In the genomic region with DNA sequence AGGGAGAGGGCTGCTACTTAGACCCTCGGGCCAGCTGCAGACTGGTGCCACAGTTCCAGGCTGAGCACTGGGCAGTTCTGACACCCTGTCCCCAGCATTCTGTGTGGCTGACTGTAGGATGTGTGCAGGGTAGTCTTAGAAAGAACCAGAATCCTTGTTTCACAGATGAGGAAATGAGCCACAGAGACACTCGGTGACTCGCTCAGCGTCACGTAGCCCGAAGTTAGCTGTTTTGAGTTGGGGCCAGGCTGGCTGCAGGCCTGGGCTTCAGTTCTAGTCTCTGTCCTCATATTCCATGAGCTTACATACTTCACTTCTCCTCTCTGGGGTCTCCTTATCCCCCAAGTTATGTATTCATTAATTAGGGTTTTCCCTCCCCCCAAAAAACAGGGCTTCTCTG, we compare ENCODE assay signal across 18 mouse cellular contexts. TPM values are rescaled to one million over a fixed set of nuclear protein-coding genes. Genes with fewer than 3 reads are reported as not detected.
A peak's percentile ranks its signal among the peaks of the same experiment; 100 is the strongest.
DNase-seq lines count a peak whose midpoint lies in the region; ATAC-seq and TF ChIP-seq lines count a peak whose summit lies in the region.
"Had no signal": no experiment of that assay in that cellular context is flagged by ENCODE, and none has a peak within 500 bp of the region (broad histone marks: within the 10 kb centered on the region; RNA-seq: fewer than 3 reads in every experiment).

No protein-coding gene starts in this region.

- WGBS in hindbrain, embryonic 14.5 days = 83% methylated on average over 6 of the region's 6 CpGs
- WGBS in hindbrain, embryonic 11.5 days = 86% methylated on average over 6 of the region's 6 CpGs
- 80% methylated on average over 6 of the region's 6 CpGs for WGBS in spleen, adult 2 months
- WGBS in hindbrain, postnatal 0 days = 81% methylated on average over 6 of the region's 6 CpGs

- H3K36me3 ChIP-seq in hindbrain, embryonic 14.5 days (replicated peaks; ENCODE audit: control insufficient read depth, insufficient read depth) = no peaks in the 10 kb centered on the region
- no peaks in the 10 kb centered on the region for H3K36me3 ChIP-seq in hindbrain, embryonic 11.5 days (ENCODE audit: control insufficient read depth, insufficient read depth, low read length)
- H3K36me3 ChIP-seq in spleen, adult 2 months (ENCODE audit: control insufficient read depth, insufficient read depth, low read length) = no peaks in the 10 kb centered on the region
- no peaks in the 10 kb centered on the region for H3K36me3 ChIP-seq in hindbrain, postnatal 0 days (ENCODE audit: insufficient read depth, low read length)
- H3K36me3 ChIP-seq: embryonic facial prominence, embryonic 10.5 days had no signal

- H3K4me3 ChIP-seq in hindbrain, embryonic 14.5 days (replicated peaks; ENCODE audit: low read length) = no peak overlapping the region
- H3K4me3 ChIP-seq in hindbrain, embryonic 11.5 days (ENCODE audit: low read depth, low read length) = no peak overlapping the region
- H3K4me3 ChIP-seq in spleen, adult 2 months (ENCODE audit: extremely low read depth, insufficient read depth, insufficient read length) = no peak overlapping the region
- H3K4me3 ChIP-seq in hindbrain, postnatal 0 days (ENCODE audit: low read length) = no peak overlapping the region
- H3K4me3 ChIP-seq: embryonic facial prominence, embryonic 10.5 days; erythroblast, embryonic 14.5 days; left cerebral cortex, adult 2 months had no signal

- H3K27me3 ChIP-seq in hindbrain, embryonic 14.5 days (ENCODE audit: control insufficient read depth, insufficient read depth, low read length) = no peaks in the 10 kb centered on the region
- H3K27me3 ChIP-seq in hindbrain, embryonic 11.5 days (ENCODE audit: control insufficient read depth, insufficient read depth, low read length) = no peaks in the 10 kb centered on the region
- H3K27me3 ChIP-seq in spleen, adult 2 months (ENCODE audit: control insufficient read depth, insufficient read depth, low read length) = peaks cover 14% of the 10 kb centered on the region
- H3K27me3 ChIP-seq in hindbrain, postnatal 0 days (ENCODE audit: insufficient read depth, low read length) = no peaks in the 10 kb centered on the region

- H3K4me2 ChIP-seq in hindbrain, embryonic 14.5 days (replicated peaks) = 0 out of 2 replicates have a peak overlapping the region, but pooled peaks have one; percentile 1
- H3K4me2 ChIP-seq in hindbrain, embryonic 11.5 days (replicated peaks; ENCODE audit: low read depth, low read length) = no peak overlapping the region
- 0 out of 2 replicates have a peak overlapping the region, but pooled peaks have one; percentile 92 for H3K4me2 ChIP-seq in hindbrain, postnatal 0 days (ENCODE audit: low read depth, low read length)

- H3K4me1 ChIP-seq in hindbrain, embryonic 14.5 days (replicated peaks; ENCODE audit: control insufficient read depth, insufficient read depth, low read length) = peaks cover 49% of the 10 kb centered on the region
- H3K4me1 ChIP-seq in hindbrain, embryonic 11.5 days (replicated peaks; ENCODE audit: control insufficient read depth, insufficient read depth, low read length) = peaks cover 21% of the 10 kb centered on the region
- H3K4me1 ChIP-seq in spleen, adult 2 months (ENCODE audit: control insufficient read depth, insufficient read depth, insufficient read length) = peaks cover 14% of the 10 kb centered on the region
- H3K4me1 ChIP-seq in hindbrain, postnatal 0 days (ENCODE audit: insufficient read depth, low read length) = peaks cover 52% of the 10 kb centered on the region

- H3K27ac ChIP-seq in hindbrain, embryonic 14.5 days = no peak overlapping the region
- H3K27ac ChIP-seq in hindbrain, embryonic 11.5 days (ENCODE audit: low read depth, low read length) = no peak overlapping the region
- H3K27ac ChIP-seq in spleen, adult 2 months (ENCODE audit: insufficient read depth, low read length) = peak overlapping the region; percentile 46; the same call in 1 of the 2 replicates
- H3K27ac ChIP-seq in hindbrain, postnatal 0 days = no peak overlapping the region
- H3K27ac ChIP-seq: left cerebral cortex, adult 2 months; stomach, postnatal 0 days had no signal

- H3K9me3 ChIP-seq in hindbrain, embryonic 14.5 days (ENCODE audit: control insufficient read depth, low read length) = no peaks in the 10 kb centered on the region
- H3K9me3 ChIP-seq in hindbrain, embryonic 11.5 days (ENCODE audit: control insufficient read depth, low read length) = no peaks in the 10 kb centered on the region
- no peaks in the 10 kb centered on the region for H3K9me3 ChIP-seq in hindbrain, postnatal 0 days (ENCODE audit: low read length)
- H3K9me3 ChIP-seq: embryonic facial prominence, embryonic 10.5 days had no signal

- TF ChIP-seq CTCF in spleen, adult 2 months (IDR thresholded peaks at IDR 0.05; ENCODE audit: extremely low read depth, insufficient read depth, insufficient read length, insufficient replicate concordance) = no peak
- no peak for TF ChIP-seq CTCF in hindbrain, postnatal 0 days (IDR thresholded peaks at IDR 0.05; ENCODE audit: low read depth)

- no peak overlapping the region for H3K9ac ChIP-seq in hindbrain, embryonic 14.5 days
- H3K9ac ChIP-seq in hindbrain, embryonic 11.5 days (ENCODE audit: low read depth, low read length) = no peak overlapping the region
- no peak overlapping the region for H3K9ac ChIP-seq in hindbrain, postnatal 0 days (replicated peaks; ENCODE audit: low read length)

- DNase-seq in hindbrain, embryonic 14.5 days (ENCODE audit: low spot score) = no peak
- DNase-seq in hindbrain, embryonic 11.5 days (ENCODE audit: low spot score) = no peak
- no peak for DNase-seq in spleen, adult 2 months (ENCODE audit: low read depth in 1 of 2, low spot score in 2 of 2)
- no peak for DNase-seq in spleen, postnatal 10 days (ENCODE audit: low spot score in 2 of 2)
- no peak for DNase-seq in hindbrain, postnatal 0 days (ENCODE audit: low spot score)
- DNase-seq in ovary, postnatal 36 days (ENCODE audit: low spot score) = no peak
- DNase-seq in layer of hippocampus, adult 18-20 months (ENCODE audit: low spot score in 2 of 2) = no peak
- DNase-seq: adrenal gland, adult 8-10 months; cerebellum, adult 2 months; gastrocnemius, postnatal 14 days; kidney, adult 8-10 months; lung, adult 18-20 months; right cerebral cortex, postnatal 14 days had no signal

- TF ChIP-seq POLR2A in spleen, adult 2 months (IDR thresholded peaks at IDR 0.05; ENCODE audit: low read depth, low read length) = no peak

- ATAC-seq in hindbrain, embryonic 14.5 days (ENCODE audit: low FRiP score) = no peak
- ATAC-seq in hindbrain, embryonic 11.5 days (ENCODE audit: low FRiP score) = no peak
- no peak for ATAC-seq in hindbrain, postnatal 0 days
- ATAC-seq: forebrain, embryonic 16.5 days had no signal

RNA-seq across cellular contexts. Expression of a gene that starts 3.6 kb away (rescaled TPM):
- polyA plus RNA-seq in hindbrain, embryonic 14.5 days (2014; fragmentation: Nextera tagmentation; extraction: Ambion mirVana) = 110 and 129 TPM in 2 replicates
- polyA plus RNA-seq in hindbrain, embryonic 11.5 days (2014; fragmentation: Nextera tagmentation; extraction: Ambion mirVana) = 12.0 and 15.2 TPM in 2 replicates
- polyA plus RNA-seq in spleen, adult 2 months (2012; rRNA removed) = 110 and 140 TPM in 2 replicates
- total RNA-seq in hindbrain, postnatal 0 days (2014; rRNA removed) = 587 and 649 TPM in 2 replicates
- polyA plus RNA-seq in hindbrain, postnatal 0 days (2015; fragmentation: Nextera tagmentation; extraction: Ambion mirVana) = 150 and 180 TPM in 2 replicates
- total RNA-seq in layer of hippocampus, adult 18-20 months (2021) = 100 to 1,000 TPM; 145 to 146 TPM
